Mouse (Mus musculus): Measurements from ENCODE around the gene Pnmal2. TPM values are rescaled to one million over a fixed set of nuclear protein-coding genes. Genes with fewer than 3 reads are reported as not detected.
"Not testable (repeated sequence)": the region's sequence is repeated elsewhere in the genome, so short reads cannot be mapped to it uniquely, and the experiment has no call there.

Gene Pnmal2
- total RNA-seq, 4 experiments from 2014 or later = 270 to 304 (median 294) TPM

DNA sequence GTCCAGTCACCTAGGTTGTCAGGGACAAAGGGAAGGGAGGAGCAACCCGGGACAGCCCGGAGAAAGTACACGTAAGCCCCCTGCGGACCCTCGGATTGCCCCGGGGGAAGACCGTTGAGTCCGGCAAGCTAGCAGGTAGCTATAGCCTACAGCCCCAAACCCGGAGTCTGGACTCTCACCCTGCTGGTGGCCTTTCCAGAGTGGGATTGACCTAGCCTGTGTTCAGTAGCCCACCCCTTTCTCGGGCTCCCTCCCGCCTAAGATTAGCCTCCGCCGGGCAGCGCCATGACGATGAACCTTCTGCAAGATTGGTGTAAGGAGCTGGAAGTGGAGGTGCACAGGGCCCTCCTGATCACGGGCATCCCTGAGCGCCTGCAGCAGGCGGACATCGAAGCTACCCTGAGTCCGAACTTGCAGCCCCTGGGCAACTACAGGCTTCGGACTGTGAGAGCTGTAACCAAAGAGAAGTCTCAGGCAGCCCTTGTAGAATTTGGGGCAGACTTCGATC lies 380 bp downstream of the Pnmal2 start:
- DNase-seq (ENCODE audit: low spot score in 2 of 2) = no peak

DNA sequence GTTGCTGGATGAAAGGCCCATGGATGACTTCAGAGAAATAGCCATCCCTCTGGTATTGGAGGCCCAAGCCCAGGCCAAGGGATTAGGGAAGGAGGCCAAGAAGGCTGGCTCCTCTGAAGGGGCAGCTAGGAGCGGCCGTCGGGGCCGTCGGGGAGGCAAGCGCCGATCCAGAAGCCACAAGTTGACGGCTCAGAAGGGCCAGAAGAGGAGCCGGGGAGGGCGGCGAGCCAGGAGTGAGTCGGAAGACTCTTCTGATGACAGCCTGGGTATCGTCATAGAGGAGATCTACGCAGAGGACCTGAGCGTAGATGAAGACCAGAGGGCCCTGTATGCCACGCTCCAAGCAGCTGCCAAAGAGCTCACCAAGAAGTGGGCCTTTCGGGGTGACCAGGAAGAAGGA lies 937 bp downstream of the Pnmal2 start:
- no peak for DNase-seq (ENCODE audit: low spot score in 2 of 2)

GRCm38 (mm10) chr7:16946441-16947348 lies 2.2 kb downstream of the Pnmal2 start:
- DNase-seq (ENCODE audit: low spot score in 2 of 2) = no peak

DNA sequence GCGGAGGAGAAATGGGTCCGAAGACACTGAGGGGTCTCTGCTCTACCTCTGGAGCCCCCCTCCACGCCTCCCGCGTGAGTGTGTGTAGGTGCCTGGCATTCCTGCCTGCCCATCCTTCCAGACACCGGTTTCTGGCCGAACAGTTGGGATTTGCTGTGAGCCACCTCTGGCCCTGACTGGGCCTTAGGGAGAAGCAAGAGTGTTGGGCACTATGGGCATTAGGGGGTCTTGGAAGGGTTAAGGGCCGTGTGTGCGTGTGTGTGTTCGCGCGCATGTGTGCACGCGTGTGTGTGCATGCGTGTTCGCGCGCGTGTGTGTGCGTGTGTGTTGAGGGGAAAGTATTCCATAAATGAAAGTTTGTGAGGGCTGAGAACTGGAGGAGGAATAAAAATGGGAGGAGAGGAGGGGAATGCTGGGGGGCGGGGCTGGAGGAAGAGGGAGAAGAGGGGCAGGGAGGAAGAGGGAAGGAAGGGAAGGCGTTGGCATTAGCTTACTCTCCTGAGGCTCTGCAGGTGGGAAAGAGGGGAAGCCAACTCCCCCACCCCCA lies 2.9 kb downstream of the Pnmal2 start:
- DNase-seq (ENCODE audit: low spot score in 2 of 2) = no peak

DNA sequence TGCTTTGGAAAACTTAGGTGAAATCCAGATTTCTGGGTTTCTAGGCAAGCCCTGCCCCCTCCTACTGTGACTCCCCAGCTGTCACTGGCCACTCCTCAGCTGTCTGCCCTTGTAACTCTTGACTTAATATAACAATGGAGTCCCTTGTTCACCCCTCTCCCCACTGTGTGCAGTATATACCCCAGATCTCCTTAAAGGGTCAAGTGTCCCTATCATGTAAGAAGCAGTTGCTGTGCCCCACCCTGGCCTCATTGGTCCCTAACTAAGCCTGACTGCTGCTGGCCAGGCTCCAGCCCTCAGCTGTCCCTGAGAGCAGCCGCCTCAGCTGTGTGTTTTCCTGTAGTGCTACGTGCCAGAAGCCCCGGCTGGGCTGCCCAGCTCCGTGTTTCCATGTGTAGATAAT lies 3.5 kb downstream of the Pnmal2 start:
- DNase-seq (ENCODE audit: low spot score in 2 of 2) = no peak

- no peak for DNase-seq (ENCODE audit: low spot score in 2 of 2)
Measured at GRCm38 (mm10) chr7:16948923-16949458, 4.5 kb downstream of the Pnmal2 start.

DNA sequence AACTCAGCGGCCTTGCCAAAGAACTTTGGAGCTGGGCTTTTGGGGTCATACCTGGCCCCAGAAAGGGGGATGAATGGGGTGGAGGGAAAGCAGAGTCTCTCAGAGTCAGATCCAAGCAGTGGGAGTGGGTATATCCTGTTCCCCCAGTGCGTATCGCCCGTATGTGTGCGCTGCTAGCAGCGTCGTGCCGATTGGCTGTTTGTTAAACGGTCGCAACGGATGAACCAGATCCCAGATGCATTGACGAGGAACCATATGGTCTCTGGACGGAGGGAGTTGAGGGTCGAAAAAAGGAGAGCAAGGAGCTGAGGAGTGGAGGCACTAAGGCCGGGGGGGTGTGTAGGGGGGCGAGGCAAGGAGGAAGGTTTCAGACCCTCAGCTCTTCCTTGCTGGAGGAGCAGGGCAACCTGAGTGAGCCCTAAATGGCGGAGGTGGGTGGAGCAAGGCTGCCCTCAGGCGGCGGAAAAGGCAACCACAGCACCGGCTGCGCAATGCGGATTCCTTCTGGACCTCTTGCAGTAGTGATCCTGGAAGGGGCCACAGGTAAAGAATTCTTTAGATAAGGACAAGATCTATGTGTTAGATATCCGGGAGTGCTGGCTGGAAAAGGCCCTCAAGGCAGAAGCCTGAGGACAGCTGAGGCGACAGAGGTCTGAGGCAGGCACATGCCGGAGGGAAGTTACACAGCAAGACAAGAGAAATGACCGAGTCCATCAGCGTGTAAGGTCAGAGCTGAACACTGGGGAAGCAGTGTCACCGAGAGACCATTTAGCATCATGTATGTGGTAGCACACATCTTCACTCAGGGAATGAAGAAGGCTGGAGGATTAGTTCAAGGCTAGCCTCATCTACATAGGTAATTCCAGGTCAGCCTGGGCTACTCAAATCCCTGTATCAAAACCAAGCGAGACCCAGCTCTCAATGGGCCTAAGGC lies 5.7 kb downstream of the Pnmal2 start:
- peak; percentile 68 to 83 for DNase-seq (ENCODE audit: low spot score in 2 of 2)

DNA sequence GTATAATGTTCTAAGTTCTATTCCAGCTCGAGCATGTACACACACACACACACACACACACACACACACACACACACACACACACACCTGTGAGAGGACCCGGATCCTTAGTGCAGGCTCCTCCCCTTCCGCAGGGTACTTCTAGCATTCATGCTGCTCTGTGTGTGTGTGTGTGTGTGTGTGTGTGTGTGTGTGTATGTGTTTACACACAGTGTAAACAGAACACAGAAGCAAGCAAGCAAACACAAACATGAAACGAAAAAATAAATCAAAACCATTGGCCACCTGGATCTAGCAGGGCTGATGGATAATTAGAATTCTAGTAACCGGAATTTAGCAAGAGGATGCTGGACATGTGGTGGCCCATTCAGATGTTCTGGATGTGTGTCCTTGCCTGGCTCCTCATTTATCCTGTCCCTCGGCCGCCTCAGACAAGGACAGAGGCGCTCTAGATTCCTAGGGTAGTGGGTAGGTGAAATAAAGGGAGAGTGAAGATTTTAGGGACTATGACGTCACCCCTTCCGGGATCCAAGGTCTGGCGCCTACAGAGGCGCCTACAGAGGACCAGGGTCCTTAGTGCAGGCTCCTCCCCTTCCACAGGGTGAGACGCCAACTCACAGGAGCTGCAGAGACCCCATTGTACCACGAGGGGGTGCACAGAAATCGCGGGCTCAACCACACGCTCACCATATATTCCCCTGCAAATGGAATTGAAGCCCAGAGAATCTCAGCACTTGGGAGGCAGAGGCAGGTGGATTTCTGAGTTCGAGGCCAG lies 6.6 kb downstream of the Pnmal2 start:
- peak; percentile 62 to 77 for DNase-seq (ENCODE audit: low spot score in 2 of 2)

DNA sequence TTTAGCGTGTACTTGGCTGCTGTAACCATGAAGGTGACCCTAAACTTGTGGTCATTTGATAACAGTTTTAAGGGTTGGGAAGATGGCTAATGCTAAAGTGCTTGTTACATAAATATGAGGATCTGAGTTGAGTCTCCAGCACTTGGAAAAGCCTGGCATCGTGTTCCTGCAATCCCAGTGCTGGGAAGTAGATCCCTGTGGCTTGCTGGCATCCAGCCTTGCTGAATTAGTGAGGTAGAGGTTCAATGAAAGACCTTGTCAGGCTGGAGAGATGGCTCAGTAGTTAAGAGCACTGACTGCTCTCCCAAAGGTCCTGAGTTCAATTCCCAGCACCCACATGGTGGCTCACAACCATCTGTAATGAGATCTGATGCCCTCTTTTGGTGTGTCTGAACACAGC lies 9.3 kb downstream of the Pnmal2 start:
- not testable (repeated sequence) for DNase-seq (ENCODE audit: low spot score in 2 of 2)

DNA sequence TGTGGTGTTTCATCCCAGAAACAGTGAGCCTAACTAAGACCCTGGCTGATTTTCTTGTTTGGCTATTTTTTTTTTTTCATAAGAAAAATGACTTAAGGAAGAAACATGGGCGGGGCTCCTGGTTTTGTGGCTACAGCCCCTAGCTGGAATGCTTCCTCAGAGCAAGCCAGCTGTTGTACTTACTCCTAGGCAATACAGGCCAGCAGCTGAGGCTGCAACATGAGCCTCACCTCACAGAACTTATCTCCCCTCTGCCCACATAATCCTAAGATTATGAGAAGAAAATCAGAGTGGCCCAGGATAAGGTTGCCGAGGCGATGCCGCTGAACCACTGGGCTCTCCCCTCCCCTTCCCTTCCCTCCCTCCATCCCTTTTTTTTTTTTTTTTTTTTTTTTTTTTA lies 11.2 kb downstream of the Pnmal2 start:
- no peak for DNase-seq (ENCODE audit: low spot score in 2 of 2)

DNA sequence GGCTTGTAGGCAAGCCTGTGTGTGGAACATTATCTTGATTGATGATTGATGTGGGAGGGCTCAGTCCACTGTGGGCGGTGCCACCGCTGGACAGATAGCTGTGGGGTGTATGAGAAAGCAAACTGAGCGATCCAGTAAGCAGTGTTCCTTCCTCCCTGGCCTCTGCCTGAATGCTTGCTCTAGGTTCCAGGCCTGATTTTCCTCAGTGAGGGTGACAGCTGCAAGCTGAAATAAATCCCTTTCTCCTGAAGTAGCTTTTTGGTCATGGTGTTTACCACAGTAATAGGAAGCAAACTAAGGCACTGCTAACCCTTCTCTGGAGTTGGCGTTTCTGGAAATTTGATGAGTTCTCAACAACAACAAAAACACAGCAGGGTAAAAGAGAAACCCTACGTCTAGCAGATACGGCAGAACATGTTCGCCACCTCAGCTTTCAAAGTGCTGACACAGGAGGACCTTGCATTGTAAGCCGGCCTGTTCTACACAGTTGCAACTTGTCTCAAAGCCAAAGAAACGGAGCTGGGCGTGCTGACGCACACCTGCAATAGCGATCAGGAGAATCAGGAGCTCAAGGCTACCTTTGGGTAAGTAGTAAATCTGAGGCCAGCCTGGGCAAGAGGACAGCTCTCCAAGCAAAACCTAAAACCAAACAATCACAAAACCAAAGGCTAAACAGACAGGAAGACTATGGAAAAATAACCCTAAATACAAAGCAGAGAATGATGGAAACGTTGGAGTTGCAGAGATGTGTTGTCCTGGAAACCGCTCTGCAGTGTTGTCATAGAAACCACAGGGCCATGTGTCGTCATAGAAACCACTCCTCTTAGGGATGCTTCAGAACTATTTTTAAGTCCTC lies 12.2 kb downstream of the Pnmal2 start:
- peak; percentile 57 to 77 for DNase-seq (ENCODE audit: low spot score in 2 of 2)

DNA sequence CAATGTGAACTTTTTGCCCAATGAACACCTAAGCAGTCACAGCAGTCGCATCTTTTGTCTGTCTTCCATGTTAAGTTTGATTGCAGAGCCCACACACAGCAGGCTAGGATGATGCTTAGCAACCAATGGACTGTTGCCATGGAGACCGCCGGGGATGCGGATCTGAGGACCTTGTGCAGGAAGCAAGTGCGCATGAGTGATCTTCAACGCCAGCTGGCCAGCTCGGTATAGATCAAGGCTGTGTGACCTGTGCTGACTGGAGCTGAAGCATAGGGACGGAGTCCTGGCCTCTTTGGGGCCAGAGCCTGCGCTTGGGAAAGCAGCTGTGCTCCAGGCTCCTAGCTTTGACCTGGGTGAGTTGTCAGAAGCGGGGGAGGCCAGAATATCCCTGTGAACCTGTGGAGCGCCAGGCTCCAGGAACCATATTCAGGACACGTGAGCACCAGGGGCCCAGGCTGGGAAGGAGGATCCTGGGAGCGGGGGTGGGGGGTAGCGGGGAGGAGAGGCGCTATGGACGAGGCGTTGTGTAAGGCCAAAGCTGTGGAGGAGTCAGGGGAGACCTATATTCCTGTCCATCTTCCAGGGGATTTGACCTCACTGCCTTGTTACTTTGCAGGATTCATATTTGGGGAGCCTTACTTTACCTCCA lies 15.2 kb downstream of the Pnmal2 start, which contains the start of gene Pnmal1:
Pnmal1 (plus strand) TSS at position 141 of the 649 bp plus-strand sequence.
- DNase-seq (ENCODE audit: low spot score in 2 of 2) = peak; percentile 69 to 97

DNA sequence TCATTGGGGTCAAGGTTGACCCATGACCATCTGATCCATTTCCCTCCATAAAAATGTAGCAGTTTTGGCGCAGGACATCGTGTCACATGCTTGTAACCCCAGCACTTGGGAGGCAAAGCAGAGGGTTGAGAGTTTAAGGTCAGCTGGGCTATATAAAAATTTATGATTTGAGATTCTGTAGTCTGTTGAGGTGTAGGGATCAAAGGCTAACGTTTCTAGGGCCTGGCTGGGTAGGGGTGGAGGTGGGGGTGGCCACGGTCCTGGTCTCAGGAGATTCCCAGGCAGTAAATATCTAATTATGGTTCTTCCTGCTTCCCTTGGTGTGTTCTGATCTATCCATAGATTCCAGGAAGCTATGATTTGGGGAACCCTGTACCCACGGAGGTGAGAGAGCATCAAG lies 17.2 kb downstream of the Pnmal2 start:
- DNase-seq (ENCODE audit: low spot score in 2 of 2) = no peak

GRCm38 (mm10) chr7:16968414-16968813 lies 23.9 kb downstream of the Pnmal2 start:
- DNase-seq (ENCODE audit: low spot score in 2 of 2) = no peak

DNA sequence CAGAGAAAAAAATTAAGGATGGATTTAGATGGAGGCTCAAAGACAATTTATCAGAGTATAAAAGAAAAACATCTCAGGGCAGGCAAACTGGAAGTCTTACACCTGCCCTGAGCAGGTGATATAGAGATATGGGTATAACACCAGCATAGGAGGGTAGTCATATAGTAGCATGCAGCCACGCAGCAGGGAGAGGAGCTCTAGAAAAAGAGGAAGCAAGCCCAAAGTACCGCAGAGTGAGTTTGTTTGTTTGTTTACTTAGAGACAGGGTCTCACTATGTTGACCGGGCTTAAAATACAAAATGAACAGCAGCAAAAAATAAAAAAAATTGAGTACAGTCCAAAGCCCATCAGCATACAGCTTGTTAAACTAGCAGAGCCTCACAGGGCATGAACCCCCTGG lies 26.7 kb downstream of the Pnmal2 start:
- DNase-seq (ENCODE audit: low spot score in 2 of 2) = no peak

DNA sequence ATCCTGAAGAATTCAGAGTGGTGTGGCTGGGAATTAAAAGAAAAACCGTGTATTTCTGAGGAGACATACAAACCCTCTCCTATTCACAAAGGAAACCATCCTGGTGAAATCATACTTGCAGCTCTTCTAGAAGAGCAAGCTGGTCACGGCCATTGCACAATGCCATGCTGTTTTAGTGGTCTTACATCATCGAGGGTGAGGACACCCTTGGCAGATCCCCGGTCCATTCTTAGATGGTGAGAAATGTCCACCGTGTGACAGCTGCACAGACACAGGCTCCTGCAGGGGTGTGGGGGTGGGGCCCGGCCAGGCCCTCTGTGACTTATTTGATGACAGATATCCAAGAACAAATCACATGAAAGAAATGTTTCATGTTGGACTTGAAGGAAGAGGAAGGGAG lies 29.5 kb downstream of the Pnmal2 start:
- peak in 1 of 2 experiments; percentile 60 for DNase-seq (ENCODE audit: low spot score in 2 of 2)

DNA sequence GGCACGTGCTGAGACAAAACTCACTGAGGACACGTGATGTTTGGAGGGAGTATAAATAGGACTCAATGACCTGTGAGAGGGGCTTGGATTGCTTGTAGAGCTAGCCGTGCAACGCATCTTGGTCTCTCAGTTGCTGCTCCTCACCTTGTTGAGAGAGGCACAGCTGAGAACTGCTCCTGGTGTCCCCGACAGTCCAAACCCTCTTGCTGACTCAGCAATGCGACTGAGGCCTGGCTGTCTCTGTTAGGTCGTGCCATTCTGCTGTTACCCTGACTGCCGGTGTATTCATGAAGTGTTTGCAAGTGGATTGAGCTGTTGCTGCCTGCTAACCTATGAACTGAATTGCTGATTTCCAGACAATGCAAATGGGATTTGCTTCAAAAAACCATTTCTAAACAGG lies 31.8 kb downstream of the Pnmal2 start:
- DNase-seq (ENCODE audit: low spot score in 2 of 2) = no peak

GRCm38 (mm10) chr7:16978173-16978572 lies 33.7 kb downstream of the Pnmal2 start:
- no peak for DNase-seq (ENCODE audit: low spot score in 2 of 2)

GRCm38 (mm10) chr7:16978593-16978992 lies 34.1 kb downstream of the Pnmal2 start:
- no peak for DNase-seq (ENCODE audit: low spot score in 2 of 2)
